Mouse (Mus musculus): ENCODE measurements around the gene Upp2.

The Upp2 gene

GRCm38 (mm10) chr2:58765141-58765540 is 198.0 kb downstream of the Upp2 start:
- no peak for DNase-seq (ENCODE audit: low spot score)

GRCm38 (mm10) chr2:58773833-58774232 is 206.7 kb downstream of the Upp2 start:
- DNase-seq (ENCODE audit: low spot score), result no peak

- DNase-seq (ENCODE audit: low spot score), result no peak
These were observed 211.9 kb downstream of the Upp2 start for GRCm38 (mm10) chr2:58778986-58779495.

- no peak for DNase-seq (ENCODE audit: low spot score)
These were observed 216.4 kb downstream of the Upp2 start for GRCm38 (mm10) chr2:58783526-58783925.

- DNase-seq (ENCODE audit: low spot score), result no peak
These were observed 219.1 kb downstream of the Upp2 start for GRCm38 (mm10) chr2:58786177-58786576.

- DNase-seq (ENCODE audit: low spot score), result no peak
These were observed 219.6 kb downstream of the Upp2 start for GRCm38 (mm10) chr2:58786681-58787080.

GRCm38 (mm10) chr2:58787360-58787759 is 220.3 kb downstream of the Upp2 start:
- DNase-seq (ENCODE audit: low spot score), result no peak

- DNase-seq (ENCODE audit: low spot score), result no peak
These were observed 222.8 kb downstream of the Upp2 start for GRCm38 (mm10) chr2:58789934-58790333.

- no peak for DNase-seq (ENCODE audit: low spot score)
These were observed 223.3 kb downstream of the Upp2 start for GRCm38 (mm10) chr2:58790361-58790760.

GRCm38 (mm10) chr2:58794489-58794888 is 227.4 kb downstream of the Upp2 start:
- DNase-seq (ENCODE audit: low spot score), result no peak

GRCm38 (mm10) chr2:58795432-58795831 is 228.3 kb downstream of the Upp2 start:
- no peak for DNase-seq (ENCODE audit: low spot score)

- DNase-seq (ENCODE audit: low spot score), result no peak
These were observed 230.4 kb downstream of the Upp2 start for GRCm38 (mm10) chr2:58797506-58797905.

- no peak for DNase-seq (ENCODE audit: low spot score)
These were observed 232.0 kb downstream of the Upp2 start for GRCm38 (mm10) chr2:58799126-58799525.

GRCm38 (mm10) chr2:58799623-58800022 is 232.5 kb downstream of the Upp2 start:
- no peak for DNase-seq (ENCODE audit: low spot score)

GRCm38 (mm10) chr2:58812941-58813340 is 245.8 kb downstream of the Upp2 start:
- DNase-seq (ENCODE audit: low spot score), result no peak

- no peak for DNase-seq (ENCODE audit: low spot score)
These were observed 262.0 kb downstream of the Upp2 start for GRCm38 (mm10) chr2:58828910-58829600.

GRCm38 (mm10) chr2:58829981-58830742 is 263.1 kb downstream of the Upp2 start:
- DNase-seq (ENCODE audit: low spot score), result no peak

GRCm38 (mm10) chr2:58832253-58832980 is 265.3 kb downstream of the Upp2 start:
- no peak for DNase-seq (ENCODE audit: low spot score)

GRCm38 (mm10) chr2:58841021-58841420 is 273.9 kb downstream of the Upp2 start:
- no peak for DNase-seq (ENCODE audit: low spot score)

- no peak for DNase-seq (ENCODE audit: low spot score)
These were observed 275.3 kb downstream of the Upp2 start for GRCm38 (mm10) chr2:58842443-58842842.

Data from ovary, postnatal 10 days (tissue).